Mouse (Mus musculus) gastrocnemius, postnatal 4 days (tissue): ENCODE measurements at regions not wholly inside any gene's neighbourhood (a gene's known extent, or its start where the extent isn't known, plus 50 kb on each side); places are given as distances from the start of the nearest gene placed in this dataset.

Experiments
- DNase-seq, 2 experiments: peaks; one replicate each; pipeline ENCODE4 v3.0.0; 2021 to 2022; ENCODE audit warnings: low spot score in 2 of 2, mixed read lengths in 2 of 2

- DNase-seq, result no peak
Measured at GRCm38 (mm10) chr17:62417584-62417983, 463.5 kb downstream of the Efna5 start.

GRCm38 (mm10) chr17:62415152-62415551 lies 466.0 kb downstream of the Efna5 start:
- DNase-seq, result no peak

DNA sequence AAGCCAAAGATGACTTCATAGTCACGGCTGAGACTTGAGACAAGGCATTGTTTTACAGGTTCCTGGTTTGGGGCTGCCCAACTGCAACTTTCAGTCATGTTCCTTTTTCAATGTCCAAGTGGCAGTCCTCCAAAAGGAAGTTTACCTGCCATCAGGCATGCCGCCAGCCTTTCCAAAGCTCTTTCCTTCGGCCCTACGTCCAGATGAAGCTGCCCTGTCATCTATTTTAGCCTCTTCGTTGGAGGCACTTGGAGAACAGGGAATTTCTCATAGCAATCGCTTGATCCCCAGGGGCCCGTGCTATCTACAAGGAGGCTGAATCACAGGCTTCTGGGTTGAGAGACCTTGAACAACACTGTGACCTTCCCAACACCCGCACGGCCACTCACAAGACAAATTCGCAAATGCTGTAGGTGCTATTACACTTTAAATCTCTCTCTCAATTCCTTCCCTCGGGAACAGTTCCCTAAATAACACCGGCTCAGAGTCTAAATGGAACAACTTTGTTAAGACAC lies 468.4 kb downstream of the Efna5 start:
- no peak for DNase-seq

- DNase-seq, result no peak
Measured at GRCm38 (mm10) chr17:62403739-62404138, 477.4 kb downstream of the Efna5 start.

DNA sequence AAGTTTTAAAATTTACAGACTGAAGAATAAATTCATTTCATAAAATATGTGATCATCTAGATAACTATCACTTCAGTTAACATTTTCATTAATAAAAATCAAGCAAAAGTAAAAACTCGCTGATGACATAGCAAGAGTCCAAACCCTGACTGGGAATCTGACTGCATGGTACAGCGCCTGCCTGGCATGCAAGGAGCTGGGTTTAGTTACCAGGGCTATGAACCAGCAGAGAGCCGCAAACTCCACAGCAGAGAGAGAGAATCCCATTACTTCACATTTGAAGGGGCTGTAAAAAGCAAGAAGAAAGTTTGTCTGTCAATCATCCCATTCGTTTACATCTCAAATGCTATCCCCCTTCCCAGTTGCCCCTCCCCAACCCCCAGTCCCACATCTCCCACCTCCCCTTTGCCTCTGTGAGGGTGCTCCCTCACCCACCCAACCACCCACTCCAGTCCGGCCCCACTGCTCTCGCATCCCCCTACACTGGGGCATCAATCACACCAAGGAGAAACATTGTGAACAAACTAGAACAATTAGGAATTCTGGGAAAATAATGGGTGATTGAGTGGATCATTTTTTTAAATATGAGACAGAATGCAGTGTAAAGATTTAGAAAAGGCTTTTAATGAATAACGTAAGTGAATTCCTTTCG lies 487.6 kb downstream of the Efna5 start:
- DNase-seq, result no peak

GRCm38 (mm10) chr17:62384053-62384452 lies 497.1 kb downstream of the Efna5 start:
- no peak for DNase-seq

DNA sequence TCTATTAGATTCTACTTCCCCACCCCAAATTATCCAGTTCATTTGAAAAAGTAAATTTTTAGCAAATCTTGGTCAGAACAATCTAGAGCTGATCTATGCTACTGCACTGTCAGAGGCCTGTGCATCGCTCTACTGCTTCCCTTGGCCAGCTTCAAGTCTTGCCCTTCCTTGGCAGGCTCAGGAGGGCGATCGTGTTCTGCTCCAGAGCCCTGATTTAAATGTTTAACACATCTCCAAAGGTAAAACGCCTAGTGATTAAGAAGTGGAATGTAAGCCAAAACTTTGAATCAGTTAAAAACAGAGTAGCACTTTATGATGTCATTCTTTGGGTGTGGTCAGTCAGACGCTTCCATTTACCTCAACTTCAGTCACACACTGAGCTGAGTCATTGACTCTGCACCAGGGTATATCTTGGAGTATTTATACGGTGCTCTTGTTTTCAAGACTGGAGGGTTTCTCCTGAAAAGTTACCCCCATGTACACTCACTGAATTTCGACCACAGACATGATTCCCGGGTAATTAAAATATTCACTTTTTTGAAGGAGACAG lies 502.2 kb downstream of the Efna5 start:
- no peak for DNase-seq

- DNase-seq, result no peak
Measured at GRCm38 (mm10) chr17:62369100-62369499, 512.0 kb downstream of the Efna5 start.

- DNase-seq, result no peak
Measured at GRCm38 (mm10) chr17:62367937-62368336, 513.2 kb downstream of the Efna5 start.

GRCm38 (mm10) chr17:62358323-62358722 lies 522.8 kb downstream of the Efna5 start:
- no peak for DNase-seq

- DNase-seq, result no peak
Measured at GRCm38 (mm10) chr17:62337890-62338557, 543.1 kb downstream of the Efna5 start.

DNA sequence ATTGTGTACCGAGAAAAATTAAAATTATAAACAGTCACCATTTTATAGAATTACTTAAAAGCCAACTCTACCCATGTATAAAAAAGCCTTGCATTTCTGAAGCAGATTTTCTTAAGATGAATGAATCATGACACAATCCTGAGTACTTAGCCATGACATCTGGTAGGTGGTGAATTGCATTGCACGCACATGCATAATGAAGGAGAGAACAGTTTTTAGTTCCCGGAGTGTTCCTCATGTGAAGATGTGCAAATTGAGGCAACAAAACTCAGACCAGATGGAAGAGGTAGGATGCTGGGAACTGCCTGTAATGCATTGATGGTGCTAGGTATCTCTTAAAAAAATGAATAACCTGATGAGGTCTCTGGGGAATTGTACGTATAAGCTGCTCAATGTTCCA lies 550.9 kb downstream of the Efna5 start:
- DNase-seq, result no peak

- no peak for DNase-seq
Measured at GRCm38 (mm10) chr17:62326844-62327243, 554.3 kb downstream of the Efna5 start.

GRCm38 (mm10) chr17:62319033-62319432 lies 562.1 kb downstream of the Efna5 start:
- no peak for DNase-seq

DNA sequence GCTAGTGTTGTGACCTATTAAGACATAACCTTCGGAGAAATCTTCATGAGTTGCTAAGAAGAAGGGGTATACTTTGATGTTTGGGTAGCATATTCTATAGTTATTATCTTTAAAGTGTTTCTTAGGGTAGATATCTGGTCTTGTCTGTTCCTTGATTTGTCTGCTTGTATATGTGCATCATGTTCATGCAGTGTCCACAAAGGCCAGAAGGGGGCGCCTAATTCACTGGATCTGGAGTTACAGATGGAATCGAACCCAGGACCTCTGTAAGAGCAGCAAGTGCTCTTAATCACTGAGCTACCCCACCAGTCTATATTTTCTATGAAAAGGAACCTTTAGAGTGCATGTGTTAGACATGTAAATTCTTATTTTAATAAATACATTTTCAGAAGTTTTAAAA lies 571.1 kb downstream of the Efna5 start:
- DNase-seq, result no peak

- DNase-seq, result no peak
Measured at GRCm38 (mm10) chr17:62307111-62307510, 574.0 kb downstream of the Efna5 start.

DNA sequence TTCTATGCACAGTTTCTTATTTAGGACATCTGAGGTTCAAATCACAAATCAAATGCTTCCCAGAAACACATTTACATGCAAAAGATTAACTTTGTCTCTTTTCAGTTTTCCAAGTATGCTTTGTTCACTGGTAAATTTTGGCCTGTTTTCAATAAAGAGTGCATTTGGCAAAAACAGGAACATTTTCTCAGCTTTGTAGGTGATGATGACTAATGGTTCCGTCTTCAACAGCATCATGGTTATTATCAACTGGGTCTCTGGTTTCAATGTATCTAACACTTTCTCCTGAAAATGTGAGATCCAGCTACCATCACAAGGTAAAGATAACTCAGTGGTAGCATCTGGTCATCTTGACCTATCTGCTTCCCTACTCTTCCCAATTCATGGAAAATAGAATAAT lies 574.6 kb downstream of the Efna5 start:
- no peak for DNase-seq

- no peak for DNase-seq
Measured at GRCm38 (mm10) chr17:62305140-62305539, 576.0 kb downstream of the Efna5 start.

DNA sequence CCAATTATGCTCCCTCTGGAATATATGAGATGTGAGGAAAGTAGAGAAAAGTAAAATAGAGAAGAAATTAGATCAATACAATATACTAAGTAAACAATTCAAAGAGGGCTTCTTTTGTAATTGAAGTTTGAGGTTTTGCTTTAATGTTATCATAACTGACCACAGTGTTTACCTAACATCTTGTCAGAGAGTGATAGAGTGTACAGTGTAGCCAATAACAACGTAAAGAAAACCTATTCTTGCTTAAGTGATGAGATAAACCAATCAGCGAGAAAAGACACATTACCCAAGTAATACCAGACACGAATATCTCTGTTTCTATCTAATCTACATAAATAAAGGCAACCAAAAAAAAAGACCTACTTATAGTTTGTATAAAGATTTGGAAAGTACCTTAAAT lies 577.0 kb downstream of the Efna5 start:
- DNase-seq, result no peak

GRCm38 (mm10) chr17:62299875-62300274 lies 581.2 kb downstream of the Efna5 start:
- no peak for DNase-seq

DNA sequence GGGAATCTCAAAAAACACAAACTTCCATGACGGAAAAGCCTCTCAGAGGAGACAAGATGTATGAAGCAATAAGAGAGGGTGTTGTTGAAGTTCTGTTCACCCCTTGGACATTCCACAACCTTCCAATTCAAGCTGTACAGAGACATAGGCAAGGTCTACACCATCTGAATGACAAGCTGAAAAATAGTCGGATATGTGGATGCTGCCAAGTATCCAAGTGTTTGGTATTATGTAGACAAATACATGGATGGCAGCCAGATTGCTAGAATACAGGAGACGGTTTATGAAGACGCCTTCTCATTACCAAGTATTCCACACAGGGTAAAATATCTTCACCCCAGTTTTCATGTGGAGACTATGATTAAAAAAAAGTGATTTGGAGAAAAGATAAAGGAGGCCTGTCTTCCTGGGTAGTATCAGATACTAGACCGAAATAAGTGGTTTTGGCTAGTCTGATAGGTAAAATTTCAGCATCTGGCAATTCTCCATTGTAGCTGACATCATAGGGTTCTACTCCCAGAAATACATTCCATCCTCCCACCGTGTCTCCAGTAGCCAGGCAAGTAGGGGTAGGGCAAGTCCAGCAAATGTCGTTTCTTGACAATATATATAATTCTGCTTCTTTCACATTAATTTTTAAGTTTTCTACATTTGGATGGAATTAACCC lies 583.6 kb downstream of the Efna5 start:
- no peak for DNase-seq

GRCm38 (mm10) chr17:62295412-62295811 lies 585.7 kb downstream of the Efna5 start:
- no peak for DNase-seq
